Comparison of ENCODE assay signal across 29 mouse cellular contexts in the genomic region with DNA sequence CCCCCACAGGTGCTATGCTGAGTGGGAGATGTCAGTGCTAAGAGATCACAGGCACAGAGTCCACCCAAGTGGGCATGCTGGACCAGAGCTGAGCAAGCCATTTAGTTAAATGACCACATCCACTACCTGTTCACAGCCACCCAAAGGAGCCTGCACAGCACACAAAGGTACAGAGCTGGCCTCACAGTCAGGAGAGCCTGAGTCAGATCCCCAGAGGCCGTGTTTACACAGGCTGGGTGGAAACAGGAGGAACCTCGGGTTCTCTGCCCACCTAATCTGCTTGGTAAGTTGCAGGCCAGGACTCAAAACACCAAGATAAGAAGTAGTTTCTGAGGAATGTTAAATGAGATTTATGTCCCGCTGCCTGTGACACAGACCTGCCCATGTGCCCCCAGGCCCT.
DNase-seq lines count a peak whose midpoint lies in the region; ATAC-seq and TF ChIP-seq lines count a peak whose summit lies in the region.
"Had no signal": no experiment of that assay in that cellular context is flagged by ENCODE, and none has a peak within 500 bp of the region (broad histone marks: within the 10 kb centered on the region; RNA-seq: fewer than 3 reads in every experiment).

No protein-coding gene starts in this region.

- H3K9me3 ChIP-seq in liver, embryonic 12.5 days (replicated peaks), result no peaks in the 10 kb centered on the region
- no peaks in the 10 kb centered on the region for H3K9me3 ChIP-seq in liver, postnatal 0 days (ENCODE audit: low read length)
- H3K9me3 ChIP-seq in forebrain, postnatal 0 days (ENCODE audit: low read length), result no peaks in the 10 kb centered on the region
- H3K9me3 ChIP-seq in midbrain, embryonic 14.5 days (ENCODE audit: control insufficient read depth, low read length), result no peaks in the 10 kb centered on the region
- H3K9me3 ChIP-seq: embryonic facial prominence, embryonic 13.5 days; forebrain, embryonic 13.5 days; heart, embryonic 15.5 days; limb, embryonic 15.5 days; midbrain, embryonic 13.5 days had no signal

- 0 out of 2 replicates have a peak overlapping the region, but pooled peaks have one; percentile 14 for H3K27ac ChIP-seq in liver, embryonic 12.5 days
- H3K27ac ChIP-seq in liver, postnatal 0 days (ENCODE audit: low read depth), result peak overlapping the region; percentile 34
- no peak overlapping the region for H3K27ac ChIP-seq in forebrain, postnatal 0 days (ENCODE audit: low read depth, low read length)
- no peak overlapping the region for H3K27ac ChIP-seq in midbrain, embryonic 14.5 days (replicated peaks; ENCODE audit: low read depth, low read length)
- H3K27ac ChIP-seq: embryonic facial prominence, embryonic 13.5 days; forebrain, embryonic 13.5 days; gastrocnemius, adult 2 months; heart, embryonic 15.5 days; hindbrain, embryonic 14.5 days; left cerebral cortex, adult 2 months; limb, embryonic 15.5 days; midbrain, embryonic 13.5 days had no signal

- 0 out of 2 replicates have a peak, but pooled peaks have one; percentile 17 for ATAC-seq in liver, embryonic 12.5 days
- ATAC-seq in liver, postnatal 0 days, result peak; percentile 38; the same call in 1 of the 2 replicates
- no peak for ATAC-seq in forebrain, postnatal 0 days
- no peak for ATAC-seq in midbrain, embryonic 14.5 days (ENCODE audit: low FRiP score, low TSS enrichment)
- ATAC-seq: forebrain, embryonic 13.5 days; inflammation-experienced regulatory T-cells, adult 6 months; midbrain, embryonic 13.5 days had no signal

- H3K4me1 ChIP-seq in liver, embryonic 12.5 days, result peaks cover 27% of the 10 kb centered on the region
- H3K4me1 ChIP-seq in liver, postnatal 0 days (ENCODE audit: insufficient read depth), result peaks cover 23% of the 10 kb centered on the region
- peaks cover under 1% of the 10 kb centered on the region for H3K4me1 ChIP-seq in forebrain, postnatal 0 days (ENCODE audit: insufficient read depth)
- peaks cover 5% of the 10 kb centered on the region for H3K4me1 ChIP-seq in midbrain, embryonic 14.5 days (ENCODE audit: control insufficient read depth, insufficient read depth, low read length)

- TF ChIP-seq CTCF in liver, postnatal 0 days (IDR thresholded peaks at IDR 0.05; ENCODE audit: low read depth), result no peak
- TF ChIP-seq CTCF in forebrain, postnatal 0 days (IDR thresholded peaks at IDR 0.05; ENCODE audit: low read depth), result no peak

- H3K27me3 ChIP-seq in liver, embryonic 12.5 days (replicated peaks), result no peaks in the 10 kb centered on the region
- no peaks in the 10 kb centered on the region for H3K27me3 ChIP-seq in liver, postnatal 0 days (ENCODE audit: insufficient read depth, low read length)
- H3K27me3 ChIP-seq in forebrain, postnatal 0 days (ENCODE audit: insufficient read depth, low read length), result no peaks in the 10 kb centered on the region
- no peaks in the 10 kb centered on the region for H3K27me3 ChIP-seq in midbrain, embryonic 14.5 days (ENCODE audit: control insufficient read depth, insufficient read depth, low read length)
- H3K27me3 ChIP-seq: embryonic facial prominence, embryonic 13.5 days; forebrain, embryonic 13.5 days; heart, embryonic 15.5 days; limb, embryonic 15.5 days; midbrain, embryonic 13.5 days had no signal

- H3K4me3 ChIP-seq in liver, embryonic 12.5 days, result no peak overlapping the region
- no peak overlapping the region for H3K4me3 ChIP-seq in liver, postnatal 0 days (ENCODE audit: low read depth, low read length)
- no peak overlapping the region for H3K4me3 ChIP-seq in forebrain, postnatal 0 days (ENCODE audit: low read depth, low read length)
- H3K4me3 ChIP-seq in midbrain, embryonic 14.5 days (replicated peaks; ENCODE audit: low read depth, low read length), result no peak overlapping the region
- H3K4me3 ChIP-seq: embryonic facial prominence, embryonic 13.5 days; erythroblast, embryonic 14.5 days; forebrain, embryonic 13.5 days; gastrocnemius, adult 2 months; heart, embryonic 15.5 days; left cerebral cortex, adult 2 months; limb, embryonic 15.5 days; midbrain, embryonic 13.5 days had no signal

- no peak overlapping the region for H3K9ac ChIP-seq in liver, embryonic 12.5 days
- no peak overlapping the region for H3K9ac ChIP-seq in liver, postnatal 0 days (replicated peaks)
- H3K9ac ChIP-seq in forebrain, postnatal 0 days, result no peak overlapping the region
- no peak overlapping the region for H3K9ac ChIP-seq in midbrain, embryonic 14.5 days (replicated peaks; ENCODE audit: low read length)
- H3K9ac ChIP-seq: embryonic facial prominence, embryonic 13.5 days; forebrain, embryonic 13.5 days; heart, embryonic 15.5 days; hindbrain, embryonic 14.5 days; limb, embryonic 15.5 days; midbrain, embryonic 13.5 days had no signal

- no peak for TF ChIP-seq EP300 in liver, postnatal 0 days (IDR thresholded peaks at IDR 0.05; ENCODE audit: low read depth)

- H3K4me2 ChIP-seq in liver, embryonic 12.5 days, result no peak overlapping the region
- no peak overlapping the region for H3K4me2 ChIP-seq in liver, postnatal 0 days (ENCODE audit: low read depth, low read length)
- no peak overlapping the region for H3K4me2 ChIP-seq in forebrain, postnatal 0 days (ENCODE audit: low read depth)
- no peak overlapping the region for H3K4me2 ChIP-seq in midbrain, embryonic 14.5 days (ENCODE audit: low read length)
- H3K4me2 ChIP-seq: embryonic facial prominence, embryonic 13.5 days; forebrain, embryonic 13.5 days; heart, embryonic 15.5 days; hindbrain, embryonic 14.5 days; limb, embryonic 15.5 days; midbrain, embryonic 13.5 days had no signal

- DNase-seq in urinary bladder, postnatal 14 days (ENCODE audit: low spot score), result peak; percentile 30
- no peak for DNase-seq in urinary bladder, adult 2 months (ENCODE audit: low spot score)
- no peak for DNase-seq in liver, postnatal 0 days
- no peak for DNase-seq in forebrain, postnatal 0 days
- DNase-seq in thymus, postnatal 0 days (ENCODE audit: low spot score), result no peak
- DNase-seq in midbrain, embryonic 14.5 days, result no peak
- DNase-seq: adrenal gland, postnatal 14 days; cerebellum, adult 2 months; cerebellum, postnatal 25 days; embryo, embryonic 11 days; gastrocnemius, adult 2 months; heart, postnatal 36 days; kidney, postnatal 4 days; layer of hippocampus, adult 9-11 months; lung, postnatal 10 days; right cerebral cortex, postnatal 25 days; spleen, adult 18-20 months; thymus, adult 18-20 months; thymus, postnatal 4 days had no signal

- peaks cover 48% of the 10 kb centered on the region for H3K36me3 ChIP-seq in liver, embryonic 12.5 days
- peaks cover 25% of the 10 kb centered on the region for H3K36me3 ChIP-seq in liver, postnatal 0 days (replicated peaks; ENCODE audit: insufficient read depth, low read length)
- no peaks in the 10 kb centered on the region for H3K36me3 ChIP-seq in forebrain, postnatal 0 days (ENCODE audit: insufficient read depth)
- H3K36me3 ChIP-seq in midbrain, embryonic 14.5 days (ENCODE audit: control insufficient read depth, insufficient read depth, low read length), result 0 out of 2 replicates have a peak, but pooled peaks cover 2% of the 10 kb centered on the region
- H3K36me3 ChIP-seq: heart, embryonic 15.5 days; limb, embryonic 15.5 days had no signal

- 33% methylated on average over 3 of the region's 3 CpGs for WGBS in liver, embryonic 12.5 days (ENCODE audit: insufficient replicate concordance)
- WGBS in liver, postnatal 0 days (ENCODE audit: insufficient replicate concordance), result 38% methylated on average over 3 of the region's 3 CpGs
- 74% methylated on average over 3 of the region's 3 CpGs for WGBS in forebrain, postnatal 0 days
- WGBS in midbrain, embryonic 14.5 days, result 87% methylated on average over 3 of the region's 3 CpGs

Comparison
In these comparisons a context has a peak if more than half of its experiments do, and no peak if none do; other contexts are left out.
1. ATAC-seq: peak in liver, embryonic 12.5 days (single experiment) and liver, postnatal 0 days (single experiment); none in forebrain, postnatal 0 days (single experiment) and midbrain, embryonic 14.5 days (single experiment).
2. H3K27ac ChIP-seq: peak in liver, embryonic 12.5 days (single experiment) and liver, postnatal 0 days (single experiment); none in forebrain, postnatal 0 days (single experiment) and midbrain, embryonic 14.5 days (single experiment).